Mouse (Mus musculus): ENCODE measurements at regions not wholly inside any gene's neighbourhood (a gene's known extent, or its start where the extent isn't known, plus 50 kb on each side); places are given as distances from the start of the nearest gene placed in this dataset.

- TF ChIP-seq CTCF (IDR thresholded peaks at IDR 0.05; ENCODE audit: control insufficient read depth, insufficient read depth, insufficient read length) (no peak), MAX (IDR thresholded peaks at IDR 0.05) (no peak), USF1 (IDR thresholded peaks at IDR 0.05; ENCODE audit: low read depth) (no peak), MYOG (IDR thresholded peaks at IDR 0.05; ENCODE audit: control insufficient read depth, extremely low read depth, insufficient read length) (no peak), FOSL1 (IDR thresholded peaks at IDR 0.05; ENCODE audit: insufficient read depth, low read length, poor library complexity, severe bottlenecking) (no peak), MYOD1 (IDR thresholded peaks at IDR 0.05; ENCODE audit: control insufficient read depth, insufficient read length, low read depth) (no peak), CEBPB (IDR thresholded peaks at IDR 0.05; ENCODE audit: low read depth) (no peak)
Measured at GRCm38 (mm10) chr4:124537681-124538080, 72.9 kb downstream of the 3100002H09Rik start.

Measured in C2C12 (cell line).